Mouse (Mus musculus): ENCODE measurements around the gene Ankrd24. TPM values are rescaled to one million over a fixed set of nuclear protein-coding genes. Genes with fewer than 3 reads are reported as not detected.
"Not testable (repeated sequence)": the region's sequence is repeated elsewhere in the genome, so short reads cannot be mapped to it uniquely, and the experiment has no call there.

The Ankrd24 gene
- total RNA-seq, 2 experiments from 2014 or later: 6.8 to 10.9 TPM

DNA sequence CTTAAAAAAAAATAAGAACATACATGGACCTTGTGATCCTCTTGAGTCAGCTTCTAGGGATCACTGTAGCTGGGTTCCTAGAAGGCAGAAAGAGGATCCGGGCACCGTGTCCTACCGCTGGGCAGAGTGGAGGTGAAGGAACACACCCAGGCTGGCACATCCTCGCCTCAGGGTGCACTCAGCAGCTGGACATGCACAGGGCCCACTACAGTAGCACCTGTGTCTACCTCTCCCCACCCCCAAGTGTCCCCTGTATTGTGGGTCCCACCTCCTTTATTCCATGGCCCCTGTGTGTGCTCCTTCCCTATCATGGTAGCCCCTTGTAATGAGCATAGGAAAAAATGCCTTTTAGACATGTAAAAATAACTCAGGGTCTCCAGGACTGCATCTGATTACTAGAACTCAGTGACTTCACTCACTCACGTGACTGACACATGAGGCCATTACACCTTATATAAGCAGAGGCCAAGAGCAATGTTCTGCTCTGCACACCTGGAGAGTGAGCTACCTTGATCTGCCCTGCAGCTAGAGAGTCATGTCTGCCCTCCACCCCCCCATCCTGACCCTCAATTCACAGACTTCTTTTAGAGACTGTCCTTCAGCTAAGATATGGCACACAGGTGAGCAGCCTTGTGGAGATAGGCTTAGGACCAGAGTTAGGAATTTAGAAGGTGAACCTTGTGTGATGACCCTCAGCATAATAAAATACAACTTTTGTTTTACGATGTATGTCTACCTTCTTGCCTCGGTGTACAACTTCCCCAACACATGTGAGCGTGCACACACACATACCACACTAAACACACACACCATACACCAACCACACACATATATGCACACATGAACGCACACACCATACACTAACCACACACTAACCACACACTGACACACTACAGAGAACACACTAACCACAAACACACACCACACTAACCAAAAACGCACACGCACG lies 24.0 kb upstream of the Ankrd24 start:
- DNase-seq: no peak
- intact Hi-C loops (cut with DNase I; ENCODE audit: low total_unique reads): loop anchor here (5.0 kb wide), 1 partner anchor 37 kb away; no protein-coding TSS in a partner anchor

DNA sequence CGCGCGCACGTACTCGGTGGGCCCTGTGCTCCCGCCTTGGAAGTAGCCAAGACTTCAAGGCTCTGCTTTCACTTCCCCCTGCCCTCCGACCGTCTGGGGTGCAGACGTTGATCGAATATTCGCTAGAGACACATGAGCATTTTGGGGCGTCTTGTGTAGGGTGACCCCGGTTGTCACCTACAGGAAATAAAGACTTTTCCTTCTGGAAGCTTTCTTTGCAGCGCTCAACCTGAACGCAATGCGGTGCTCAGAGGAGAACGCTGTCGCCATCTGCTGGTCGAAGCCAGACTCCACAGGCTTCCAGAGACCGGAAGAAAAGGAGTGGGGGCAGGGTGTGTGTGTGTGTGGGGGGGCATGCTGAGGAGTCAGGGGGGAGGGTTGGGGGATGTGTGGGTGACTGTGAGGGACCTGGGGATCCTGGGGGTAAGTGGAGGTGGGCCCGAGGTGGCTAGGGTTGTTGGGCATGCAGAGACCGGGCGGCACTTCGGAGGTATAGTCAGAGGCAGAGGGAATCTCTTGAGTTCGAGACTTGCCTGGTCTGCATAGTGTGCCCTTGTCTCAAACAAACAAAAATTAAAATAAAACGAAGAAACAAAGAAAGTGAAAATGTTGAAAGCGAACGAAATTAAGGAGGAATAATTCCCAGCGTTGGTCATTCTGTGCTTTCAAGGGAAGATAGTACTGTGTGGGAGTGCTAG lies 23.2 kb upstream of the Ankrd24 start:
- peak; percentile 86 for DNase-seq
- intact Hi-C loops (cut with DNase I; ENCODE audit: low total_unique reads): loop anchor here (5.0 kb wide), 1 partner anchor 38 kb away; no protein-coding TSS in a partner anchor

DNA sequence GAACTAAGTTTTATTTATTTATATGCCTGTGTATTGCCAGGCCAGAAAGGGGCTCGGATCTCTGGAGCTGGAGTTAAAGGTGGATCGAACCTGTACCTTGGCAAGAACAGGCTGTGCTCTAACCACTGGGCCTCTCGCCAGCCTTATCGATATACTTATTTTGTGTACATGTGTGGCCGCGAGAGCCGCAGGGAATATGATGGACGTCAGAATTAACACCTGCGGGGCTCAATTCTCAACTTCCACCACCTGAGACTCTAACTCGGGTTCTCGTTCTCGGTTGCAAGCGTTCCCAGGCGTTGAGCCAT lies 22.7 kb upstream of the Ankrd24 start:
- intact Hi-C loops (cut with DNase I; ENCODE audit: low total_unique reads): no loop called here
- peak; percentile 44 for DNase-seq

DNA sequence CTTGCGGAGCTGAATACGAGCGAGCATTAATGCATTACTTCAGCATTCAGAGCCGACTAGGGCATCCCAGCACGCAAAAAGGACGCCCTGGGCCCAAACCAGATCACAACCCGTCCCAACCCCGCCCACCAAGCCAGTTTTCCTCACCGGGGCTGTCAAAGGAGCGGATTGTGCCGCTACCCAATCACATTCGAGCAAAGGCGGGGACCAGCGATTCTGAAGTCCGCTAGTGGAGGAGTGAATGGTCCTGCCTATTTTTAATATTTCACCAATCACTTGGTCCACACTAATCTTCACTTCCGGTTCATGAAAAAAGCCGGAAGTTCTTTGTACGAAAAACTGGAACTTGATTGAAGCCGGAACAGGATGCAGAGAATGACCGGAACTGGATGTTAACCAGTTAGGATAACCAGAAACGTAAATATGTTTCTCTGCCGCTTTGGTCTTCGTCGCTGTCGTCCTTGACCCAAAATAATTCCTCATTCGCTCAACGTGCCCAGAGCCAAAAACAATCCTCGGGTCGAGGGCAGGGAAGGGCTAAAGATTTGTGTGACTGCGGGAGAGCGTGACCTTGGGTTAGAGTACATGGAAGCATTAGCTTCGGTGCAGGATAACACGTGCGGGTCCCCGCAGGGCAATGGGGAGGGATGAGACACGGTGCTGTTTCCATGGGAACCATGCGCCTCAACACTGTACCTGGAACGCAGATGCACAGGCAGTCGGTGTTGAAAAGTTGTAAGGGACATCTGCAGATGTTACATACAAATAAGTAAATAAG lies 22.2 kb upstream of the Ankrd24 start, which contains the start of gene BC025920:
TSS of gene BC025920 (plus strand) at position 297 of the 778 bp plus-strand sequence.
- intact Hi-C loops (cut with DNase I; ENCODE audit: low total_unique reads): no loop called here
- peak; percentile 95 for DNase-seq

DNA sequence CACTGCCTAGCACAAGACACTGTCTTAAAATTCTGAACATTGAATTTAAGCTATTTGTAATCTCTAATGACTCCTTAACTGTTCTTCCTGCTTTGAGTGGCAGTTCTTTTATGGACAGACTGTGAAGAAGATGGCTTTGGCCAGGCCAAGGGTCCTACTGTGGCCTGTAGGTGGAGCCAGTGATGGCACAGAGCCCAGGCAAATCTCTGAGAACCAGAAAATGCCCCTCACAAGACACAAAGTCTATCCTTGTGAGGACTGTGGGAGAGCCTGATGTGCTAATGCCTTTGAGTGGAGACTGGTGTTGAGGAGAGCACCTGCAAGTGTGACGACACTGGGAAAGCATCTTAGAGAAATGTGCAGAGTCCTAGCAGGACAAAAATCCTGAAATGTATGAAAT lies 20.0 kb upstream of the Ankrd24 start:
- no peak for DNase-seq
- intact Hi-C loops (cut with DNase I; ENCODE audit: low total_unique reads): no loop called here

DNA sequence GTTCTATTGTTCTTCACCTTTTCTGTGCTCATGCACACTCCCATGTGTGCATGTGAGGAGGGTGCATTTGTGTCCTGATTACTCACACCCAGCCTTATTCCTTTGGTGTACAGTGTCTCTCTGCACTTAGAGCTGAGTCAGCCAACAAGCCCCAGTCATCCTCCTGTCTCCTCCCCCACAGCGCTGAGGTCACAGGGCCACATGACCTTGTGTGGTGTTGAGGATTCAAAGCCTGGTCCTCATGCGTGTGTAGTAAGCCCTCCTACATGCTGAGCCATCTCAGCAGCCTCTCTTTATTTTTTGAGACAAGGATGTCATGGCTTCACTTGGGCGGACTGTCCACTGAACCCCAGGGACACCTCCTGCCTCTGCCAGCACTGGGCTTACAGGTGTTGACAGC lies 15.6 kb upstream of the Ankrd24 start:
- DNase-seq: no peak
- intact Hi-C loops (cut with DNase I; ENCODE audit: low total_unique reads): no loop called here

DNA sequence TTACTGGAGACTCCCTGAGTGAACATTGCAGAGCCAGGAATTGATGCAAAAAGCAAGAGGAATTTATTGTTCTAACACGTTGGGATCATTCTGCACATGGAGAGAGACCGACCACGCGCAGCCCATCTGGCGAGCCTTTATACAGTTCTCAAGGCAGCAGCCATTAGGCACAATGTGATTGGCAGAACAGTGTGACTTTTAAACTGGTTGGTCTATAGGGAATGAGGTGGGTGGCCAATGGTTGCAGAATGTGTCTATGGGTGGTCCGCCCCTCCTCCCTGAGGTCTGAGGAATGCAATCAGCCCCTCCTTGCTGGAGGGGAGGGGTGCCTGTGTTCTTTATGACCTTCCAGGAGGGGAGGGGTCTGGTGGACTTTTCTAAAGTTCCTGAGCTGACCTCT lies 12.9 kb upstream of the Ankrd24 start:
- intact Hi-C loops (cut with DNase I; ENCODE audit: low total_unique reads): no loop called here
- no peak for DNase-seq

DNA sequence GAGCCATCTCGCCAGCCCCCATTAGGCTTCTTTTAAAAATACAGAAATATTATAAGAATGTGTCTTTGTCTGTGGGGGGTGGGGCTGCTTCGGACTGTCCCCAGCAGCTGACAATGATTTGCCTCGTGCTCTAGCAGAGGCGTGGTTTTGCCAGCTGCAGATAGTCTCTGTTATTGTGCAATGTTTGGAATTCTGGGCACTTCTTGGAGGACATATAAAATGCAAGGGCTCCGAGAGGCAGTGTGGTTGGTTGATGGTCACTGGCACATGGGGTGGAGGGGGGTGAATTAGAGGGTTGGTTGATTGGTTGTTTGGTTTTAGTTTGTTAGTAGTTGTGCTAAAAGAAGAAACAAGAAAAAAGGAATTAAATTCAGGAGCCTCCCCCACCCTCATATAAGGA lies 8.4 kb upstream of the Ankrd24 start:
- intact Hi-C loops (cut with DNase I; ENCODE audit: low total_unique reads): loop anchor here (10.0 kb wide), 1 partner anchor 555 kb away; no protein-coding TSS in a partner anchor

DNA sequence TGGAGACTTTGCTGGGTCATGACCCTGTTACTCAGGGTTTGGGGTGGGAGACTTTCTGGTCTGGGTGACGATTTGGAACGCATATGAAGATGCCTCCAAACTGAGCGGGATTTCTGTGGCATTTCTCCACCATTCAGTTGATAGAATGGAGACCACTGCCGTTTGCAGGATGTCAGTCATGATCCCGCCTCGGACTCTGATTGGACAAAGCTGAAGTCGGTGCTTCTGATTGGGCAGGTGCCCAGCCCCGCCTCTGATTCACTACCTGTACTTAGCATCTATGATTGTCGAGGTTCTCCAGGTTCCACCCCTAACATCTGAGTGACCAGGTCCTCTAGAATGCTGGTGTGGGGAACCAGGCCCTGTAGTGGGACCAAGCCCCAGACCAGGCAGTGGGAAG lies 7.6 kb upstream of the Ankrd24 start:
- DNase-seq: no peak
- intact Hi-C loops (cut with DNase I; ENCODE audit: low total_unique reads): loop anchor here (10.0 kb wide), 1 partner anchor 554 kb away; no protein-coding TSS in a partner anchor

More for the DNA sequence above, 8.4 kb upstream of the Ankrd24 start:
- DNase-seq: no peak

DNA sequence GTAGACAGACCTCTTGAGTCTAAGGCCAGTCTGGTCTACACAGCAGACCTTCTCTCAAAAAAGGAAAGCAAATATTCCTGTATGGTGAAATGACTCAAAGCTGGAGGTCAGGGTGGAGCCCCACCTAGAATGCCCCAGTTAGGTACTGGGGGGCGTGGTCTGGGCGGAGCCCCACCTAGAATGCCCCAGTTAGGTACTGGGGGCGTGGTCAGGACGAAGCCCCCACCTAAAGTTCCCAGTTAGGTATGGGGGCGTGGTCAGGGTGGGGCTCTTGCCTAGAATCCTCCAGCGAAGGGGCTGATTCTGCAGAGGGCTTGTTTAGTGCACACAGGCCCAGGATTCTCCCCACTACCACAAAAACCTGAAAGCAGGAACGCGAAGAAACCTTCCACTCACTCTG lies 4.9 kb upstream of the Ankrd24 start:
- intact Hi-C loops (cut with DNase I; ENCODE audit: low total_unique reads): loop anchor here (10.0 kb wide), 1 partner anchor 551 kb away; no protein-coding TSS in a partner anchor

DNA sequence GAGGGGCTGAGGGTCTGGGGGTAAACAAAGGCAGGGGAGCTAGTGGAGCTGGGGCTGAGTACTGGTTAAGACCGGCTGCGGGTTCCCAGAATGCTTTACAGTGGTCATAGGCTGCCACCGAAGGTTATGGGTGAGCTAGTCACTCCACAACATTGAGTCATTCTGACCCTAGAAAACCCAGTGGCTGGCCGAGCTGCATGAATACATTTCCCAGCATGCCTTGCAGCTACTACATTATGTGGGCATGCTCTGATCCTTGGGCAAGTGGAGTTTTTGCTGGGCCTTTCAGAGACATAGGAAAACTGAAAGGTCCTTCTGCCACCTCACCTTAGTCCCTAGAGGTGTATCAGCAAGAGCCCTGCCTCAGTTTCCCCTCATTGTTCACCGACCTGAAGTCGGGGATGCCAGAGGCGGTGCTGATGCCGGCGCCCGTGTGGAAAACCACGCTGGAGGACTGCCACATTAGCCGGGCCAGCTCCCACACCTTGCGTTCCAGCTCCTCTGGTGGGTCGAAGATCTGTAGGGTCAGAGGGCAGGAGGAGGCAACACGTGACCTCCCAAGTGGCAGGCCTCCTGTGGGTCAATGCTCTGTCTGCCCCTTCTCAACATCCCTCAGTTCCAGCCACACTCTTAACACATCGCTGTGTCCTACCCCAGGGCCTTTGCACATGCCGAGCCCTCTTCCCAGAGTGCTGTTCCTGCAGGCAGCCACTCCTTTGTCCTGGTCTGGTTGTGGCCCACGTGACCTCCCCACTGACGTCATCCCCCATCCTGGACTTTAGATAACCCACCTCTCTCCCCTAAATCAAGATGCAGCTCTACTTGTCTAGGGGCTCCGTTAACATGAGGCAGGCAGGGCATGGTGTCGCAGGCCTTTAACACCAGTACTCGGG lies 2.0 kb upstream of the Ankrd24 start:
- intact Hi-C loops (cut with DNase I; ENCODE audit: low total_unique reads): loop anchor here (10.0 kb wide), 1 partner anchor 548 kb away; no protein-coding TSS in a partner anchor
- no peak for DNase-seq

More for the DNA sequence above, 4.9 kb upstream of the Ankrd24 start:
- no peak for DNase-seq

DNA sequence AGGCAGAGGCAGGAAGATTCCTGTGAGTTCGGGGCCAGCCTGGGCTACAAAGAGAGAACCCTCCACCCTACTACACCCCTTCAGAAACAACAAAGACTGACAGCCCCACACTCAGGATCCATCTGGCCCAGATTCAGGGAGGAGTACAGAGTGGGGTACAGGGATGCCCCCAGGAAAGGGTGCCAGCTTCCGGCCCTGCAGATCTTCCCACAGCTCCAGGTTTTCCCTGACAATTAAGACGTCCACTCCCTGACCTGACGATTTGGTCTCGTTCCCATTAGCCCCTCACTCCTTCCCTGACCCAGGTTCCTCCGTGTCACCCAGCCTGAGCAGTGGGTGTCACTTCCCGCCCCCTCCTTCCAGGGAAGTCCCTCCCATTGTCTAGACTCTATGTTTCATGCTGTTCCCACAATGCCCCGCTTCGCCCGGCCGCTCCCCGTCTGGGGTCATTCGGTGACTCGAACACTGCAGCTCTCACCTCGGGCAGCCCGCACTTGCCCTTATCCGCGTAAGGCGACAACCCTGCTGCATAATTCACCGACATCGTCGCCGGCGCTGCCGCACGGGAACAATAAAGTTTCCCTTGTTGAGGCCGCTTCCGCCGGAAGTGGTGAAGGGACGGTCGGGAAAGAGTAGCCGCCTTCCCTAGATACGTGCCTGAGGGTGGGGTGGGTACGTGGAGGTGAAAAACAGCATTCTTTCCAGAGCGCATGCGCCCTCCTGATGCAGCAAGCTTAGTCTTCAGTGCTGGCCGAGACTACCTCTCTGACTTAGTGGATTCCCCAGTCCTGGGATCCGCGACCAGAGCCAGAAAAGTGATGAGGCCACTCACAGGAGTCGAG lies 1.1 kb upstream of the Ankrd24 start, which contains the start of gene Sirt6:
TSS of gene Sirt6 (minus strand) at position 804 of the 842 bp plus-strand sequence.
- DNase-seq: peak; percentile 91
- intact Hi-C loops (cut with DNase I; ENCODE audit: low total_unique reads): loop anchor here (10.0 kb wide), 1 partner anchor 548 kb away; no protein-coding TSS in a partner anchor

DNA sequence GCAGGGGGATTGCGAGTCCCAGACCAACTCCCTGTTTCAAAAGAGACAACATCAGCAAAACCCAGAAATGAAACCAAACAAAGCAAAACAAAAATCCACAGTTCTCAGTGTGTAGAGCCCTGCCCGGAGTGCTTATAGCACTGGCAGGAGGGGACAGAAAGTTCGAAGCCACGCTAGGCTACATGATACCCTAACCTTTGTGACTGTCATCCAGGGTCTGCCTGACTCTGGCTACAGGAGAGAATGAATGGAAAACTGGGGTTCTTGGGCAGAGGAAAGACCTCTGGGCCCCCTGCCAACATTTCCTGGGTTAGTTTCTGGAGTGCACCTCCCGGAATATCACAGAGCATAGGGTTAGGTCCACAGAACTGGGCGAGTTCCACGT lies 512 bp upstream of the Ankrd24 start:
- intact Hi-C loops (cut with DNase I; ENCODE audit: low total_unique reads): loop anchor here (10.0 kb wide), 1 partner anchor 547 kb away; no protein-coding TSS in a partner anchor
- DNase-seq: no peak

DNA sequence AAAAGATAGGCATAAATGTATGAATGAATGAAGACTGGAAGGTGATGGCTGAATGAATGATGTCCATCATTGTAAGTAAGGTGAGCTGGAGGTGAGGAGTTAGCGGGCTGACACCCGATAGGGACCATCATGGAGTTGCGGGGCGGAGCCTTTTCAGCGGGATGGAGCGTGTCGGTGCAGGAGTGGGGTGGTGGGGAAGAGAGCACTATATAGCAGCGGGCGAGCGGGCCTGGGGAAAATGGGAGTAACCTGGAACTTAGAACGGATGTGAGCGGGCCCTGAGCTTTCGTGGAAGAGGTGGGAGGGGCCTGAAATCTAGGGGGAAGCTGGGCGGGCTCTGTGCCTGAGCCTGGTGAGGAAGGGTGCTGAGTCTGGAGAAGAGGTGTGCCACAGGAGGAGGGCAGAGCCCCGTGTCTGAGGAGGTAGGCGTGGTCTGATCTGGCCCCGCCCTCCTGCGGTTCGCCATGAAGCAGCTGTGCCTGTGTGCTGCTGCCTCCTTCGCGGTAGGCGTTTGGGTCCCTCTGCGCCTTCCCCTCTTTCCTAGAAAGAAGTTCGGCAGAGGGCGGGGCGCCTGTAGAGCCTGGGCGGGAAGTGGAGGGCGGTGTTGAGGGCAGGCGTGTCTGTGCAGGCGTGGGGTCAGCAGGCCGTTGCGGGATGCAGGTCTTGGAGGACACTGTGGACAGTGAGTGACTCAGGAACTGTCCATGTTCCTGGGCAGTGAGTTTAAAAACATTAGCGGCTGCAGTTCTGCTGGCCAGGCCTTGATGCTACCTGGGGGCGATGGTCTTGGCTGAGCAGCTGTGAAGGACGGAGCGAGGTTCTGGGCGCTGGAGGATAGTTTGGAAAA lies 5.1 kb downstream of the Ankrd24 start:
- intact Hi-C loops (cut with DNase I; ENCODE audit: low total_unique reads): no loop called here
- DNase-seq: peak; percentile 83

DNA sequence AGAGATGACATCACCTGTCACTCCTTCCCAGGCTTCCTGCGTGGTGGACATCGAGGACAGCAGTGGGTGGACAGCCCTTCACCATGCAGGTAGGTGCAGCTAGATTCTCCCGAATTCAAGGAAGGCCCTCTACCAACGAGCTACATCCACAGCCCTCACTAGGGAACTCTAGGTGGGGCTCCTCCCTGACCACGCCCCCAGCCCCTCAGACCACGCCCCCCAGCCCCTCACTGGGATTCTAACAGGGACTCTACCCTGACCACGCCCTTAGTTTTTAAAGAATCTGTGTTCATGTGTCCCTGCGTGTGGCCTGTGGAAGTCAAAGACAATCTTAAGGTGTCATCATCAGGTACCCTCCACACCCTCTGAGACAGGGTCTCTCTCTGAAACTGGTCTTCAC lies 8.0 kb downstream of the Ankrd24 start:
- DNase-seq: no peak
- intact Hi-C loops (cut with DNase I; ENCODE audit: low total_unique reads): no loop called here

DNA sequence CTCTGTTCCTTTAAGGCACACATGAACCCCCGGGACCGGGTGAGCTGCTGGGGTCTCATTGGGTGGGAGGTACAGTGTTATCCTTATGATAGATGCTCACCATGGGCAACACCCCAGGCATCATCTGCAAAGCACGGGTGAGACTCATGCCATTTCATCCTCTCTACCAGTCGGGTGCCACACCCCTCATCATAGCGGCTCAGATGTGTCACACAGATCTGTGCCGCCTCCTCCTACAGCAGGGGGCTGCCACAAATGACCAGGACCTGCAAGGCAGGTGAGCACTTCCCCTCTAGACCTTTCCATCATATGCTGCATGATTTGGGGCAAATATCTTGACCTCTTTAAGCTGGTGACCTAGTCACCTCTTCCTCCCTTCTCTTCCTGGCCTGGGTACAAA lies 9.8 kb downstream of the Ankrd24 start:
- intact Hi-C loops (cut with DNase I; ENCODE audit: low total_unique reads): no loop called here
- DNase-seq: no peak

DNA sequence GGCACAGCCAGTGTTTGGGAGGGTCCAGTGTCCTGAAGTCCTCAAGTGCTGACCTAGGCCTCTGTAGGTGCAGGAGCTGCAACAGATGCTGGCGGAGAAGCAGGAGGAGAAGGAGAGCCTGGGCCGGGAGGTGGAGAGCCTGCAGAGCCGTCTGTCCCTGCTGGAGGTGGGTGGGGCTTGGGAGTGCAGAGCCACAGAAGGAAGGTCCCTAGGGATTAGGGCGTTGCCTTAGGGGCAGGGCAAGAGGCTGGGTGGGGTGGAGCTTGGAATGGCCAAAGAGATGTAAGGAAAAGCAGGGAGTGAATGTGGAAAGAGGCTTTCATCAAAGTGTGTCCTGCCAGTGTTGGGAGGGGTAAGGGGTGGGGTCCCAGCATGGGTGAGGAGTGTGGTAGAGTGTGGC lies 12.5 kb downstream of the Ankrd24 start:
- intact Hi-C loops (cut with DNase I; ENCODE audit: low total_unique reads); DNase-seq: not testable (repeated sequence)
